Mouse (Mus musculus) CH12.LX (cell line): ENCODE data around the gene Fxyd5. TPM values are rescaled to one million over a fixed set of nuclear protein-coding genes. Genes with fewer than 3 reads are reported as not detected.

Source experiments
- DNase-seq: peaks from one replicate; pipeline ENCODE4 v3.0.0-alpha.2; 2013; ENCODE audit errors: extremely low read depth
- H3K27ac ChIP-seq: 2 replicates; pipeline ENCODE4 v1.5.1; 2012; ENCODE audit warnings: low read depth, mild to moderate bottlenecking, control low read depth, moderate library complexity; ENCODE audit not compliant: insufficient read depth
- H3K27me3 ChIP-seq: replicated peaks from 2 replicates; pipeline ENCODE3; 2012; ENCODE audit warnings: inconsistent platforms
- H3K36me3 ChIP-seq, 2 experiments: replicated peaks in 1 of 2; 2 replicates each; pipeline versions ENCODE3 to v1.6.1; 2012; ENCODE audit warnings: inconsistent platforms in 1 of 2, low read length in 1 of 2, mild to moderate bottlenecking in 1 of 2, mixed read lengths in 1 of 2, moderate library complexity in 1 of 2; ENCODE audit not compliant: control insufficient read depth in 1 of 2, insufficient read depth in 1 of 2
- H3K4me1 ChIP-seq, 2 experiments: 2 replicates each; pipeline ENCODE4 v1.6.1; 2012; ENCODE audit warnings: inconsistent platforms in 1 of 2, moderate library complexity in 1 of 2; ENCODE audit not compliant: insufficient read depth in 2 of 2, control insufficient read depth in 1 of 2
- H3K4me2 ChIP-seq: 2 replicates; pipeline ENCODE4 v1.6.1; 2012; ENCODE audit warnings: low read depth, mild to moderate bottlenecking, control low read depth; ENCODE audit not compliant: poor library complexity, insufficient read depth, severe bottlenecking
- H3K4me3 ChIP-seq, 3 experiments: fragments of 150-350 bp in 1 of 3; sonication (generic) in 1 of 3; replicated peaks in 1 of 3; 2 replicates each; pipeline versions ENCODE3 to v1.5.1; 2011 to 2012; ENCODE audit warnings: low read depth in 2 of 3, low read length in 2 of 3, mild to moderate bottlenecking in 2 of 3, moderate library complexity in 2 of 3, control low read depth in 1 of 3, improper control_type of control experiment in 1 of 3, inconsistent platforms in 1 of 3, mixed read lengths in 1 of 3; ENCODE audit not compliant: poor library complexity in 1 of 3
- H3K79me2 ChIP-seq: replicated peaks from 2 replicates; pipeline ENCODE4 v1.6.1; 2012; ENCODE audit warnings: mild to moderate bottlenecking, moderate library complexity; ENCODE audit not compliant: control insufficient read depth, poor library complexity, insufficient read depth, severe bottlenecking; ENCODE audit errors: extremely low read depth
- H3K9ac ChIP-seq: 2 replicates; pipeline ENCODE4 v1.6.1; 2012; ENCODE audit warnings: low read depth, mild to moderate bottlenecking, control low read depth, moderate library complexity; ENCODE audit not compliant: insufficient read depth
- H3K9me3 ChIP-seq: replicated peaks from 2 replicates; pipeline ENCODE3; 2012; ENCODE audit warnings: low read length, inconsistent platforms, mixed read lengths
- BHLHE40 ChIP-seq: IDR thresholded peaks from 2 replicates; pipeline ENCODE4 v1.6.1; 2011; ENCODE audit warnings: mild to moderate bottlenecking, low read depth, low read length, improper control_type of control experiment
- E2F4 ChIP-seq: IDR thresholded peaks from 2 replicates; pipeline ENCODE4 v1.6.1; 2011; ENCODE audit warnings: low read depth, low read length, improper control_type of control experiment; ENCODE audit not compliant: insufficient replicate concordance
- ELF1 ChIP-seq: IDR thresholded peaks from 2 replicates; pipeline ENCODE4 v1.6.1; 2014; ENCODE audit warnings: low read depth, mild to moderate bottlenecking, inconsistent platforms, low read length, improper control_type of control experiment
- EP300 ChIP-seq: IDR thresholded peaks from 2 replicates; pipeline ENCODE4 v1.6.1; 2011; ENCODE audit warnings: low read length, improper control_type of control experiment
- ETS1 ChIP-seq: conservative IDR thresholded peaks from 2 replicates; pipeline ENCODE4 v1.6.1; 2012; ENCODE audit warnings: low read depth, mild to moderate bottlenecking, inconsistent platforms, low read length, improper control_type of control experiment, moderate library complexity
- IRF4 ChIP-seq: IDR thresholded peaks from 2 replicates; pipeline ENCODE4 v1.6.1; 2014; ENCODE audit warnings: low read depth, mild to moderate bottlenecking, inconsistent platforms, low read length, improper control_type of control experiment
- JUN ChIP-seq: IDR thresholded peaks from 2 replicates; pipeline ENCODE4 v1.6.1; 2011; ENCODE audit warnings: low read depth, mild to moderate bottlenecking, low read length, improper control_type of control experiment, moderate library complexity; ENCODE audit not compliant: insufficient read depth
- JUND ChIP-seq: conservative IDR thresholded peaks from 2 replicates; pipeline ENCODE4 v1.6.1; 2011; ENCODE audit warnings: low read depth, low read length, improper control_type of control experiment
- MAX ChIP-seq: IDR thresholded peaks from 2 replicates; pipeline ENCODE4 v1.6.1; 2011; ENCODE audit warnings: low read length, improper control_type of control experiment
- MAZ ChIP-seq: IDR thresholded peaks from 2 replicates; pipeline ENCODE4 v1.6.1; 2012; ENCODE audit warnings: low read depth, mild to moderate bottlenecking, inconsistent platforms, low read length, improper control_type of control experiment, moderate library complexity
- MXI1 ChIP-seq: IDR thresholded peaks from 2 replicates; pipeline ENCODE4 v1.6.1; 2011; ENCODE audit warnings: mild to moderate bottlenecking, low read depth, low read length, improper control_type of control experiment
- MYC ChIP-seq: IDR thresholded peaks from 2 replicates; pipeline ENCODE4 v1.6.1; 2011; ENCODE audit warnings: low read depth, mild to moderate bottlenecking, improper control_type of control experiment, low read length
- NRF1 ChIP-seq: IDR thresholded peaks from 2 replicates; pipeline ENCODE4 v1.6.1; 2014; ENCODE audit warnings: low read depth, mild to moderate bottlenecking, inconsistent platforms, low read length, improper control_type of control experiment, moderate library complexity
- PAX5 ChIP-seq: IDR thresholded peaks from 2 replicates; pipeline ENCODE4 v1.6.1; 2012; ENCODE audit warnings: low read length, inconsistent platforms, mixed read lengths
- POLR2A ChIP-seq: IDR thresholded peaks from 2 replicates; pipeline ENCODE4 v1.6.1; 2011; ENCODE audit warnings: low read depth, mild to moderate bottlenecking, improper control_type of control experiment, low read length
- RAD21 ChIP-seq: IDR thresholded peaks from 2 replicates; pipeline ENCODE4 v1.6.1; 2011; ENCODE audit warnings: low read depth, mild to moderate bottlenecking, low read length, improper control_type of control experiment, moderate library complexity
- RCOR1 ChIP-seq: conservative IDR thresholded peaks from 2 replicates; pipeline ENCODE4 v1.6.1; 2012; ENCODE audit warnings: low read depth, mild to moderate bottlenecking, inconsistent platforms, low read length, improper control_type of control experiment
- SIN3A ChIP-seq: IDR thresholded peaks from 2 replicates; pipeline ENCODE4 v1.6.1; 2012; ENCODE audit warnings: low read length, improper control_type of control experiment, inconsistent platforms
- SMC3 ChIP-seq: IDR thresholded peaks from 2 replicates; pipeline ENCODE4 v1.6.1; 2011; ENCODE audit warnings: low read depth, low read length, improper control_type of control experiment
- TBP ChIP-seq: conservative IDR thresholded peaks from 2 replicates; pipeline ENCODE4 v1.6.1; 2011; ENCODE audit warnings: low read depth, low read length, improper control_type of control experiment
- UBTF ChIP-seq: IDR thresholded peaks from 2 replicates; pipeline ENCODE4 v1.6.1; 2012; ENCODE audit warnings: low read depth, mild to moderate bottlenecking, inconsistent platforms, low read length, improper control_type of control experiment, moderate library complexity
- USF2 ChIP-seq: conservative IDR thresholded peaks from 2 replicates; pipeline ENCODE4 v1.6.1; 2011; ENCODE audit warnings: low read depth, low read length, improper control_type of control experiment
- ZC3H11A ChIP-seq: IDR thresholded peaks from 2 replicates; pipeline ENCODE4 v1.6.1; 2012; ENCODE audit warnings: low read depth, mild to moderate bottlenecking, inconsistent platforms, low read length, improper control_type of control experiment
- ZKSCAN1 ChIP-seq: IDR thresholded peaks from 2 replicates; pipeline ENCODE4 v1.6.1; 2012; ENCODE audit warnings: low read depth, inconsistent platforms, low read length, improper control_type of control experiment, borderline replicate concordance
- ZMIZ1 ChIP-seq: IDR thresholded peaks from 2 replicates; pipeline ENCODE4 v1.6.1; 2012; ENCODE audit warnings: low read depth, mild to moderate bottlenecking, inconsistent platforms, low read length, improper control_type of control experiment
- ZNF384 ChIP-seq: IDR thresholded peaks from 2 replicates; pipeline ENCODE4 v1.6.1; 2012; ENCODE audit warnings: low read depth, low read length, improper control_type of control experiment, inconsistent platforms
- dilution Hi-C: fragments of 300-500 bp; cut with MboI; formaldehyde crosslinking; loops from 2 replicates; pipeline ENCODE4 v1.14.3; 2020; ENCODE audit warnings: low sequenced_read_pairs; ENCODE audit not compliant: extremely low pct_unique_long_range_greater_than_20kb, extremely low pct_ligation_motif_present
- in situ Hi-C: fragments of 300-500 bp; cut with MboI; formaldehyde crosslinking; loops from 3 replicates; pipeline ENCODE4 v1.14.3; 2019; ENCODE audit warnings: low sequenced_read_pairs, low pct_ligation_motif_present, low pct_unique_long_range_greater_than_20kb, mixed read lengths
- polyA plus RNA-seq: library from polyadenylated mRNA; unstranded; fragments of >175 nt; gene quantifications from 2 replicates; pipeline ENCODE4 v1.2.1, GENCODE M21; 2012; ENCODE audit warnings: low read depth; ENCODE audit not compliant: insufficient read length
- total RNA-seq, 2 experiments: library from RNA; depleted of rRNA; stranded (reverse); fragments of 300-350 nt in 1 of 2; fragments of >200 nt in 1 of 2; gene quantifications; 2 replicates each; pipeline ENCODE4 v1.2.3; 2012 to 2014

The Fxyd5 gene
- total and polyA plus RNA-seq, 3 experiments, result 43.8 to 124 (median 71.6) TPM

- Histone ChIP-seq H3K27me3 (peaks cover 4% of the 10 kb centered on the region), H3K4me2 (no peak overlapping the region), H3K36me3 (no peaks in the 10 kb centered on the region), H3K9ac (no peak overlapping the region)
- DNase-seq, result no peak
- TF ChIP-seq SMC3, result no peak
- no peak for TF ChIP-seq RCOR1
- no peak for TF ChIP-seq E2F4
- TF ChIP-seq MAZ, result no peak
- no peak for TF ChIP-seq BHLHE40
- no peak for TF ChIP-seq ZMIZ1
- no peak for TF ChIP-seq POLR2A
- no peak for TF ChIP-seq JUN
- no peak for TF ChIP-seq PAX5
- no peak for TF ChIP-seq ZC3H11A
- TF ChIP-seq JUND, result no peak
- no peak for TF ChIP-seq NRF1
- no peak for TF ChIP-seq ZNF384
- no peak for TF ChIP-seq MYC
- TF ChIP-seq IRF4, result no peak
- no peak for TF ChIP-seq ETS1
- no peak for TF ChIP-seq TBP
- TF ChIP-seq, all 38 proteins: peak for 0
- dilution Hi-C loops (no loop called here), in situ Hi-C loops (no loop called here)
- H3K9me3 ChIP-seq, result peaks cover 6% of the 10 kb centered on the region
- H3K27ac ChIP-seq, result no peak overlapping the region
- H3K4me3 ChIP-seq, result no peak overlapping the region
- no peaks in the 10 kb centered on the region for H3K79me2 ChIP-seq
- H3K4me1 ChIP-seq, result no peaks in the 10 kb centered on the region
These were observed 50.1 kb downstream of the Fxyd5 start for GRCm38 (mm10) chr7:30992148-30992547.

GRCm38 (mm10) chr7:30988519-30989162 lies 53.6 kb downstream of the Fxyd5 start:
- H3K79me2 ChIP-seq, result no peaks in the 10 kb centered on the region
- no peaks in the 10 kb centered on the region for H3K9me3 ChIP-seq
- no peak for TF ChIP-seq MXI1
- TF ChIP-seq TBP, result no peak
- TF ChIP-seq MAZ, result no peak
- no peak for TF ChIP-seq RAD21
- no peak for TF ChIP-seq MYC
- no peak for TF ChIP-seq MAX
- no peak for TF ChIP-seq ZKSCAN1
- TF ChIP-seq USF2, result no peak
- TF ChIP-seq SIN3A, result no peak
- TF ChIP-seq SMC3, result no peak
- TF ChIP-seq BHLHE40, result no peak
- no peak for TF ChIP-seq EP300
- no peak for TF ChIP-seq UBTF
- TF ChIP-seq ELF1, result no peak
- H3K9ac ChIP-seq, result no peak overlapping the region
- H3K27ac ChIP-seq, result no peak overlapping the region
- H3K4me3 ChIP-seq, result no peak overlapping the region
- H3K4me1 ChIP-seq, result no peaks in the 10 kb centered on the region
- H3K27me3 ChIP-seq, result peaks cover 4% of the 10 kb centered on the region
- dilution Hi-C loops (no loop called here), in situ Hi-C loops (no loop called here)
- DNase-seq, result no peak
- no peak overlapping the region for H3K4me2 ChIP-seq
- no peaks in the 10 kb centered on the region for H3K36me3 ChIP-seq
